8 mouse cellular contexts compared by ENCODE assay signal in genomic region chr15:27593717-27594116, GRCm38 (mm10). TPM values are rescaled to one million over a fixed set of nuclear protein-coding genes. Genes with fewer than 3 reads are reported as not detected.
DNase-seq lines count a peak whose midpoint lies in the region; ATAC-seq and TF ChIP-seq lines count a peak whose summit lies in the region.

No protein-coding gene starts in this region.

- 81% methylated on average over 13 of the region's 13 CpGs for WGBS in liver, embryonic 14.5 days (ENCODE audit: insufficient replicate concordance)
- WGBS in bone marrow, adult 2 months = 88% methylated on average over 13 of the region's 13 CpGs
- WGBS in lung, adult 2 months = 90% methylated on average over 13 of the region's 13 CpGs

- TF ChIP-seq CTCF in liver, embryonic 14.5 days (IDR thresholded peaks at IDR 0.05; ENCODE audit: low read depth) = peak; percentile 31
- 0 out of 2 replicates have a peak, but pooled peaks have one; percentile 3 for TF ChIP-seq CTCF in bone marrow, adult 2 months (IDR thresholded peaks at IDR 0.05; ENCODE audit: control insufficient read depth, insufficient read depth, low read length)
- TF ChIP-seq CTCF in lung, adult 2 months (IDR thresholded peaks at IDR 0.05; ENCODE audit: insufficient read depth, low read length) = no peak

- TF ChIP-seq POLR2A in bone marrow, adult 2 months (IDR thresholded peaks at IDR 0.05; ENCODE audit: borderline replicate concordance, control insufficient read depth, low read depth, low read length) = no peak
- no peak for TF ChIP-seq POLR2A in lung, adult 2 months (IDR thresholded peaks at IDR 0.05; ENCODE audit: borderline replicate concordance, extremely low read depth, low read depth, low read length)

- H3K36me3 ChIP-seq in liver, embryonic 14.5 days (replicated peaks; ENCODE audit: control insufficient read depth, insufficient read depth, low read depth) = peaks cover 47% of the 10 kb centered on the region

- TF ChIP-seq EP300 in liver, embryonic 14.5 days (IDR thresholded peaks at IDR 0.05; ENCODE audit: low read depth) = no peak

- DNase-seq in cerebellum, adult 18-20 months = peak; percentile 59 to 65
- no peak for DNase-seq in cerebellum, adult 11 months
- no peak for DNase-seq in liver, embryonic 14.5 days (ENCODE audit: low read depth in 3 of 3, low spot score in 3 of 3)
- DNase-seq in liver = no peak
- peak; percentile 41 for DNase-seq in left cerebral cortex, postnatal 4 days
- DNase-seq in gastrocnemius, postnatal 14 days = no peak
- no peak for DNase-seq in lung, adult 2 months

- intact Hi-C loops in left cerebral cortex, postnatal 4 days (cut with DNase I) = no loop called here
- intact Hi-C loops in gastrocnemius, postnatal 14 days (cut with DNase I; ENCODE audit: low total_unique reads) = no loop called here

- no peak overlapping the region for H3K27ac ChIP-seq in liver, embryonic 14.5 days
- no peak overlapping the region for H3K27ac ChIP-seq in bone marrow, adult 2 months (ENCODE audit: control insufficient read depth, insufficient read depth, low read depth, low read length, poor library complexity)

- H3K4me1 ChIP-seq in liver, embryonic 14.5 days (replicated peaks; ENCODE audit: control insufficient read depth in 2 of 2, insufficient read depth in 2 of 2, low read length in 1 of 2) = peaks cover 0 to 2% of the 10 kb centered on the region in 2 experiments; a peak in 2 of 4 replicates
- peaks cover 2% of the 10 kb centered on the region for H3K4me1 ChIP-seq in bone marrow, adult 2 months (ENCODE audit: control insufficient read depth, insufficient read depth, low read length)
- peaks cover 16% of the 10 kb centered on the region for H3K4me1 ChIP-seq in lung, adult 2 months (ENCODE audit: control insufficient read depth, insufficient read depth, low read length)

- H3K4me2 ChIP-seq in liver, embryonic 14.5 days (ENCODE audit: low read depth) = no peak overlapping the region

- H3K9ac ChIP-seq in liver, embryonic 14.5 days (replicated peaks) = no peak overlapping the region

- H3K9me3 ChIP-seq in liver, embryonic 14.5 days (ENCODE audit: control insufficient read depth, low read length) = no peaks in the 10 kb centered on the region

- no peak overlapping the region for H3K4me3 ChIP-seq in liver, embryonic 14.5 days (ENCODE audit: insufficient read depth in 1 of 2, low read depth in 2 of 2, low read length in 2 of 2)
- H3K4me3 ChIP-seq in bone marrow, adult 2 months (replicated peaks; ENCODE audit: control insufficient read depth, low read depth, low read length) = no peak overlapping the region
- H3K4me3 ChIP-seq in lung, adult 2 months (replicated peaks; ENCODE audit: extremely low read depth, low read depth, low read length) = no peak overlapping the region

- ATAC-seq in liver, embryonic 14.5 days (ENCODE audit: insufficient read depth) = no peak

- H3K27me3 ChIP-seq in liver, embryonic 14.5 days (ENCODE audit: control insufficient read depth, insufficient read depth, low read length) = no peaks in the 10 kb centered on the region

RNA-seq across cellular contexts. Expression of gene Otulin, which starts 36.8 kb away (rescaled TPM):
- polyA plus RNA-seq in liver, embryonic 14.5 days (2012; rRNA removed) = 11.4 and 14.6 TPM in 2 replicates
- polyA plus RNA-seq in liver, embryonic 14.5 days (2014; fragmentation: Nextera tagmentation; extraction: Ambion mirVana) = 24.1 and 24.2 TPM in 2 replicates
- 31.4 and 40.7 TPM in 2 replicates for polyA plus RNA-seq in bone marrow, adult 2 months (2011; ENCODE audit: insufficient read depth, insufficient read length, low replicate concordance, missing spikeins)
- total RNA-seq in left cerebral cortex, postnatal 4 days (2021) = 10 to 100 TPM; 25.4 to 27.0 TPM
- 10 to 100 TPM; 14.9 to 17.4 TPM for total RNA-seq in gastrocnemius, postnatal 14 days (2021)
- polyA plus RNA-seq in lung, adult 2 months (2012; rRNA removed) = 16.4 and 23.7 TPM in 2 replicates

Comparison
In these comparisons a context has a peak if more than half of its experiments do, and no peak if none do; other contexts are left out.
1. DNase-seq: peak in cerebellum, adult 18-20 months (2 of 2) and left cerebral cortex, postnatal 4 days (single experiment); none in cerebellum, adult 11 months (single experiment), liver, embryonic 14.5 days (0 of 3), liver (single experiment), gastrocnemius, postnatal 14 days (single experiment) and lung, adult 2 months (single experiment).